Mouse (Mus musculus) lung, embryonic 15.5 days (tissue): ENCODE results near the gene Lca5l. TPM values are rescaled to one million over a fixed set of nuclear protein-coding genes. Genes with fewer than 3 reads are reported as not detected.
"Not testable (repeated sequence)": the region's sequence is repeated elsewhere in the genome, so short reads cannot be mapped to it uniquely, and the experiment has no call there.

Source experiments
- ATAC-seq: fragments of 200-750 bp; cut with Nextera tagmentation; 2 replicates; pipeline ENCODE4 v1.8.0; 2017; ENCODE audit warnings: moderate number of reproducible peaks, borderline replicate concordance; ENCODE audit not compliant: low FRiP score, low TSS enrichment; ENCODE audit errors: extremely low read depth
- H3K27ac ChIP-seq: fragments of 300-500 bp; sonication (generic); 2 replicates; pipeline ENCODE4 v1.5.1; 2015; ENCODE audit warnings: moderate library complexity, mild to moderate bottlenecking, inconsistent platforms
- H3K27me3 ChIP-seq: fragments of 300-500 bp; sonication (generic); 2 replicates; pipeline ENCODE4 v1.6.1; 2015; ENCODE audit warnings: inconsistent platforms
- H3K36me3 ChIP-seq: fragments of 300-500 bp; sonication (generic); 2 replicates; pipeline ENCODE4 v1.6.1; 2015; ENCODE audit warnings: inconsistent platforms
- H3K4me1 ChIP-seq: fragments of 300-500 bp; sonication (generic); 2 replicates; pipeline ENCODE4 v1.6.1; 2015; ENCODE audit warnings: inconsistent platforms
- H3K4me2 ChIP-seq: fragments of 300-500 bp; sonication (generic); 2 replicates; pipeline ENCODE4 v1.6.1; 2015; ENCODE audit warnings: inconsistent platforms, mild to moderate bottlenecking, moderate library complexity
- H3K4me3 ChIP-seq: fragments of 300-500 bp; sonication (generic); 2 replicates; pipeline ENCODE4 v1.5.1; 2015; ENCODE audit warnings: mild to moderate bottlenecking, inconsistent platforms
- H3K9ac ChIP-seq: fragments of 300-500 bp; sonication (generic); 2 replicates; pipeline ENCODE4 v1.6.1; 2015; ENCODE audit warnings: inconsistent platforms
- H3K9me3 ChIP-seq: fragments of 300-500 bp; sonication (generic); 2 replicates; pipeline ENCODE4 v1.6.1; 2016; ENCODE audit warnings: inconsistent platforms
- WGBS: fragments of 180-500 bp; shearing (Covaris S2); methylation state at CpG from one replicate; pipeline ENCODE4 v1.1.7; 2015; 5-methylcytosine and 5-hydroxymethylcytosine counted together
- polyA plus RNA-seq: library from polyadenylated mRNA; unstranded; fragments of >200 nt; fragmentation: Nextera tagmentation; extraction: Ambion mirVana; gene quantifications from 2 replicates; pipeline ENCODE4 v1.2.1, GENCODE M21; 2015

Lca5l gene
- polyA plus RNA-seq, 1 experiment from 2014 or later, result 0.96 TPM

GRCm38 (mm10) chr16:96145814-96146213 lies 46.3 kb downstream of the Lca5l start:
- Histone ChIP-seq H3K27ac (peak overlapping the region; percentile 16), H3K4me1 (peaks cover 11% of the 10 kb centered on the region), H3K4me3 (peak overlapping the region; percentile 64), H3K27me3 (no peaks in the 10 kb centered on the region), H3K9ac (peak overlapping the region; percentile 56), H3K36me3 (no peaks in the 10 kb centered on the region), H3K4me2 (peak overlapping the region; percentile 75), H3K9me3 (no peaks in the 10 kb centered on the region)
- ATAC-seq, result 0 out of 2 replicates have a peak, but pooled peaks have one; percentile 0
- 1% methylated on average over 5 of the region's 5 CpGs for WGBS

GRCm38 (mm10) chr16:96145110-96145800 lies 46.8 kb downstream of the Lca5l start, which contains the start of gene Wrb:
Wrb (plus strand) TSS chr16:96145407.
- peak; percentile 95 for ATAC-seq
- WGBS, result under 1% methylated on average over 68 of the region's 68 CpGs
- Histone ChIP-seq H3K4me1 (peaks cover 11% of the 10 kb centered on the region), H3K4me2 (peak within 1 kb of the TSS; percentile 75), H3K4me3 (peak within 1 kb of the TSS; percentile 64), H3K9ac (peak within 1 kb of the TSS; percentile 56), H3K27ac (peak within 1 kb of the TSS; percentile 16), H3K27me3 (no peaks in the 10 kb centered on the region), H3K36me3 (no peaks in the 10 kb centered on the region), H3K9me3 (no peaks in the 10 kb centered on the region)

GRCm38 (mm10) chr16:96144748-96145109 lies 47.3 kb downstream of the Lca5l start:
- H3K27me3 ChIP-seq, H3K9me3 ChIP-seq, H3K9ac ChIP-seq, H3K36me3 ChIP-seq, H3K27ac ChIP-seq: not testable (repeated sequence)
- Histone ChIP-seq H3K4me1 (peaks cover 11% of the 10 kb centered on the region), H3K4me2 (peak overlapping the region; percentile 30; the same call in 1 of the 2 replicates), H3K4me3 (peak overlapping the region; percentile 64)
- WGBS, result 21% methylated on average over 6 of the region's 6 CpGs
- ATAC-seq, result peak; percentile 12; the same call in 1 of the 2 replicates

GRCm38 (mm10) chr16:96128466-96128865 lies 63.6 kb downstream of the Lca5l start:
- peaks cover 19% of the 10 kb centered on the region for H3K4me1 ChIP-seq
- H3K9me3 ChIP-seq, result no peaks in the 10 kb centered on the region
- H3K36me3 ChIP-seq, result peaks cover 28% of the 10 kb centered on the region
- WGBS, result 3% methylated on average over 9 of the region's 9 CpGs
- peak overlapping the region; percentile 89 for H3K27ac ChIP-seq
- H3K4me2 ChIP-seq, result peak overlapping the region; percentile 59
- peak overlapping the region; percentile 98 for H3K4me3 ChIP-seq
- H3K9ac ChIP-seq, result peak overlapping the region; percentile 67
- no peak for ATAC-seq
- no peaks in the 10 kb centered on the region for H3K27me3 ChIP-seq

- no peaks in the 10 kb centered on the region for H3K9me3 ChIP-seq
- peak within 1 kb of the TSS; percentile 96 for H3K27ac ChIP-seq
- H3K4me2 ChIP-seq, result peak within 1 kb of the TSS; percentile 59
- no peaks in the 10 kb centered on the region for H3K27me3 ChIP-seq
- H3K4me3 ChIP-seq, result peak within 1 kb of the TSS; percentile 98
- peaks cover 19% of the 10 kb centered on the region for H3K4me1 ChIP-seq
- H3K36me3 ChIP-seq, result peaks cover 35% of the 10 kb centered on the region
- H3K9ac ChIP-seq, result peak within 1 kb of the TSS; percentile 95
- peak; percentile 98 for ATAC-seq
- under 1% methylated on average over 60 of the region's 72 CpGs for WGBS
Measured at GRCm38 (mm10) chr16:96127657-96128344, 64.3 kb downstream of the Lca5l start, which contains the start of gene Hmgn1. Hmgn1 (minus strand) TSS chr16:96127729.

- Histone ChIP-seq H3K4me2 (peak overlapping the region; percentile 59), H3K36me3 (peaks cover 40% of the 10 kb centered on the region), H3K27ac (peak overlapping the region; percentile 96), H3K9me3 (no peaks in the 10 kb centered on the region), H3K4me3 (peak overlapping the region; percentile 98), H3K27me3 (no peaks in the 10 kb centered on the region), H3K4me1 (peaks cover 19% of the 10 kb centered on the region), H3K9ac (peak overlapping the region; percentile 95)
- ATAC-seq, result peak; percentile 62
- WGBS, result under 1% methylated on average over 51 of the region's 52 CpGs
Measured at GRCm38 (mm10) chr16:96127288-96127656, 64.8 kb downstream of the Lca5l start.

GRCm38 (mm10) chr16:96126684-96127171 lies 65.3 kb downstream of the Lca5l start:
- no peak for ATAC-seq
- Histone ChIP-seq H3K27me3 (no peaks in the 10 kb centered on the region), H3K4me3 (peak overlapping the region; percentile 98), H3K36me3 (peaks cover 41% of the 10 kb centered on the region), H3K4me1 (peaks cover 19% of the 10 kb centered on the region), H3K9me3 (no peaks in the 10 kb centered on the region), H3K27ac (peak overlapping the region; percentile 96), H3K9ac (peak overlapping the region; percentile 95), H3K4me2 (peak overlapping the region; percentile 59)
- 1% methylated on average over 19 of the region's 19 CpGs for WGBS

DNA sequence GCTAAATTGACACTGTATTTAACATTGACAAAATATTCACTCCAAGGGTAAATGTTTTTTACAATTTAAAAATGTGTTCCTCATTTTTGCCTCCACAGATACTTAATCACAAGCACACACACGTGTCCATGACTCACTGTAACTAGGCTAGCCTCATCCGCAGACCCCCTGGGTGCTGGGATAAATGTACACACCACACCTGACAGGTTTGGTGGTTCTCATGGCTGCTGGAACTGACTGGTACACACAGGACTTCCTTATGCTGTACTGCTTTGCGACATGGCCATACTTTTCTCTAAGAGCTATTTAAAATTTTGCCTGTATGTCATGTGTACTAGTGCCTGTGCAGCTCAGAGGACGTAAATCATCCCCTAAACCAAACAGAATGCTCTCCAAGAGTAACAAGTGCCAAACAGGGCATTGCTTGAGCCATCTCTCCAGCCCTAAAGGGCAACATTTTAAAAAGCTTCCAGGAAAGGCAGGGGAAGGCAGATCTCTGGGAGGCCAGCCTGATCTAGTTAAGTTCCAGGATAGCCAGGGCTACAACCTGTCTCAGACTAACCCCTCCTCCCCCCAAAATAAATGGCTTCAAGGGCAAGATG lies 71.9 kb downstream of the Lca5l start:
- H3K36me3 ChIP-seq, result peaks cover 44% of the 10 kb centered on the region
- no peak overlapping the region for H3K27ac ChIP-seq
- WGBS, result 53% methylated on average over 4 of the region's 4 CpGs
- ATAC-seq, result no peak
- peaks cover 5% of the 10 kb centered on the region; the same call in 1 of the 2 replicates for H3K4me1 ChIP-seq
- H3K4me2 ChIP-seq, result no peak overlapping the region
- no peak overlapping the region for H3K4me3 ChIP-seq
- no peaks in the 10 kb centered on the region for H3K9me3 ChIP-seq
- H3K9ac ChIP-seq, result no peak overlapping the region
- no peaks in the 10 kb centered on the region for H3K27me3 ChIP-seq

DNA sequence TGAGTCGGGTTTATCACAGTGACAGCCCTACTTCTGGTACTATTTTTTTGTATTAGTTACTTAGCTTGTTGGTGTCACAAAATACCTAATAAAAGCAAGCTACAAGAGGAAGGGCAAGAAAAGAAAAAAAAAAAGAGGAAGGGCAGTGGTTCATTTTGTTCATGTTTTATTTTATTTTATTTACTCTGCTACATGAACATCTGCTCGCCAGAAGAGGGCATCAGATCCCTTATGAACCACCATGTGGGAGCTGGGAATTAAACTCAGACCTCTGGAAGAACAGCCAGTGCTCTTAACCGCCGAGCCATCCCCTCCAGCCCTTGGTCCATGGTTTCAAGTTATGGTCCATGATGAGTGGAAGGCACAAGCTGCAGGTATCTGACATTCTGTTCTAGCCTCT lies 77.3 kb downstream of the Lca5l start:
- H3K9ac ChIP-seq, result no peak overlapping the region
- H3K27me3 ChIP-seq, result no peaks in the 10 kb centered on the region
- no peak overlapping the region for H3K4me2 ChIP-seq
- no peak overlapping the region for H3K27ac ChIP-seq
- H3K9me3 ChIP-seq, result no peaks in the 10 kb centered on the region
- H3K4me1 ChIP-seq, result no peaks in the 10 kb centered on the region
- 48% methylated on average over 4 of the region's 4 CpGs for WGBS
- H3K36me3 ChIP-seq, result no peaks in the 10 kb centered on the region
- no peak overlapping the region for H3K4me3 ChIP-seq
- ATAC-seq, result no peak

GRCm38 (mm10) chr16:96112769-96113168 lies 79.3 kb downstream of the Lca5l start:
- WGBS, result 47% methylated on average over 2 of the region's 2 CpGs
- no peak overlapping the region for H3K4me3 ChIP-seq
- no peak overlapping the region for H3K27ac ChIP-seq
- no peak overlapping the region for H3K4me2 ChIP-seq
- H3K4me1 ChIP-seq, result no peaks in the 10 kb centered on the region
- H3K36me3 ChIP-seq, result no peaks in the 10 kb centered on the region
- ATAC-seq, result no peak
- no peaks in the 10 kb centered on the region for H3K9me3 ChIP-seq
- no peak overlapping the region for H3K9ac ChIP-seq
- no peaks in the 10 kb centered on the region for H3K27me3 ChIP-seq

GRCm38 (mm10) chr16:96110655-96111345 lies 81.3 kb downstream of the Lca5l start:
- Histone ChIP-seq H3K4me1 (no peaks in the 10 kb centered on the region), H3K4me3 (no peak overlapping the region), H3K27ac (no peak overlapping the region), H3K27me3 (no peaks in the 10 kb centered on the region), H3K36me3 (no peaks in the 10 kb centered on the region), H3K9ac (no peak overlapping the region), H3K4me2 (no peak overlapping the region), H3K9me3 (no peaks in the 10 kb centered on the region)
- no peak for ATAC-seq
- WGBS, result 81% methylated on average over 5 of the region's 5 CpGs
